Mouse (Mus musculus): ENCODE data around the gene Ralgps1. TPM values are rescaled to one million over a fixed set of nuclear protein-coding genes. Genes with fewer than 3 reads are reported as not detected.
"Not testable (repeated sequence)": the region's sequence is repeated elsewhere in the genome, so short reads cannot be mapped to it uniquely, and the experiment has no call there.

Gene Ralgps1
- polyA plus RNA-seq, 1 experiment = 91.6 TPM

GRCm38 (mm10) chr2:33127271-33127670 lies 244.0 kb downstream of the Ralgps1 start:
- TF ChIP-seq CTCF (IDR thresholded peaks at IDR 0.05; ENCODE audit: borderline replicate concordance, extremely low read depth, insufficient read depth, insufficient read length) = no peak
- TF ChIP-seq POLR2A (IDR thresholded peaks at IDR 0.05; ENCODE audit: borderline replicate concordance, extremely low read depth, insufficient read depth, insufficient read length, poor library complexity, severe bottlenecking) = no peak

GRCm38 (mm10) chr2:33122856-33123255 lies 248.4 kb downstream of the Ralgps1 start:
- no peak for DNase-seq (ENCODE audit: low read depth)
- TF ChIP-seq CTCF (IDR thresholded peaks at IDR 0.05; ENCODE audit: borderline replicate concordance, extremely low read depth, insufficient read depth, insufficient read length) (no peak), POLR2A (IDR thresholded peaks at IDR 0.05; ENCODE audit: borderline replicate concordance, extremely low read depth, insufficient read depth, insufficient read length, poor library complexity, severe bottlenecking) (no peak)

More at GRCm38 (mm10) chr2:33127271-33127670, 244.0 kb downstream of the Ralgps1 start:
- DNase-seq (ENCODE audit: low read depth) = no peak

GRCm38 (mm10) chr2:33100536-33100935 lies 270.8 kb downstream of the Ralgps1 start:
- DNase-seq (ENCODE audit: low read depth) = no peak
- TF ChIP-seq POLR2A (IDR thresholded peaks at IDR 0.05; ENCODE audit: borderline replicate concordance, extremely low read depth, insufficient read depth, insufficient read length, poor library complexity, severe bottlenecking) (no peak), CTCF (IDR thresholded peaks at IDR 0.05; ENCODE audit: borderline replicate concordance, extremely low read depth, insufficient read depth, insufficient read length) (no peak)

GRCm38 (mm10) chr2:33097326-33097725 lies 274.0 kb downstream of the Ralgps1 start:
- DNase-seq (ENCODE audit: low read depth) = not testable (repeated sequence)

- TF ChIP-seq POLR2A (IDR thresholded peaks at IDR 0.05; ENCODE audit: borderline replicate concordance, extremely low read depth, insufficient read depth, insufficient read length, poor library complexity, severe bottlenecking) (no peak), CTCF (IDR thresholded peaks at IDR 0.05; ENCODE audit: borderline replicate concordance, extremely low read depth, insufficient read depth, insufficient read length) (no peak)
- peak; percentile 69 for DNase-seq (ENCODE audit: low read depth)
Measured at GRCm38 (mm10) chr2:33095221-33095671, 276.0 kb downstream of the Ralgps1 start.

- TF ChIP-seq POLR2A (IDR thresholded peaks at IDR 0.05; ENCODE audit: borderline replicate concordance, extremely low read depth, insufficient read depth, insufficient read length, poor library complexity, severe bottlenecking) = no peak
- no peak for TF ChIP-seq CTCF (IDR thresholded peaks at IDR 0.05; ENCODE audit: borderline replicate concordance, extremely low read depth, insufficient read depth, insufficient read length)
- no peak for DNase-seq (ENCODE audit: low read depth)
Measured at GRCm38 (mm10) chr2:33090620-33091520, 280.4 kb downstream of the Ralgps1 start.

GRCm38 (mm10) chr2:33090033-33090400 lies 281.3 kb downstream of the Ralgps1 start:
- DNase-seq (ENCODE audit: low read depth) = not testable (repeated sequence)

GRCm38 (mm10) chr2:33089356-33090032 lies 281.8 kb downstream of the Ralgps1 start:
- no peak for TF ChIP-seq CTCF (IDR thresholded peaks at IDR 0.05; ENCODE audit: borderline replicate concordance, extremely low read depth, insufficient read depth, insufficient read length)
- DNase-seq (ENCODE audit: low read depth) = no peak

- peak; percentile 57 for DNase-seq (ENCODE audit: low read depth)
- no peak for TF ChIP-seq POLR2A (IDR thresholded peaks at IDR 0.05; ENCODE audit: borderline replicate concordance, extremely low read depth, insufficient read depth, insufficient read length, poor library complexity, severe bottlenecking)
- no peak for TF ChIP-seq CTCF (IDR thresholded peaks at IDR 0.05; ENCODE audit: borderline replicate concordance, extremely low read depth, insufficient read depth, insufficient read length)
Measured at GRCm38 (mm10) chr2:33086671-33087363, 284.5 kb downstream of the Ralgps1 start.

GRCm38 (mm10) chr2:33086016-33086596 lies 285.2 kb downstream of the Ralgps1 start:
- peak; percentile 49 for DNase-seq (ENCODE audit: low read depth)

GRCm38 (mm10) chr2:33084221-33084620 lies 287.1 kb downstream of the Ralgps1 start:
- TF ChIP-seq CTCF (IDR thresholded peaks at IDR 0.05; ENCODE audit: borderline replicate concordance, extremely low read depth, insufficient read depth, insufficient read length) (no peak), POLR2A (IDR thresholded peaks at IDR 0.05; ENCODE audit: borderline replicate concordance, extremely low read depth, insufficient read depth, insufficient read length, poor library complexity, severe bottlenecking) (no peak)
- no peak for DNase-seq (ENCODE audit: low read depth)

More at GRCm38 (mm10) chr2:33086016-33086596, 285.2 kb downstream of the Ralgps1 start:
- TF ChIP-seq CTCF (IDR thresholded peaks at IDR 0.05; ENCODE audit: borderline replicate concordance, extremely low read depth, insufficient read depth, insufficient read length) = no peak
- no peak for TF ChIP-seq POLR2A (IDR thresholded peaks at IDR 0.05; ENCODE audit: borderline replicate concordance, extremely low read depth, insufficient read depth, insufficient read length, poor library complexity, severe bottlenecking)

Other genes with a start within 250 kb of the Ralgps1 start
- 27.7 and 42.1 TPM in 2 replicates for gene Garnl3, start 239.8 kb downstream of the Ralgps1 start, polyA plus RNA-seq (2012; rRNA removed)
- gene Angptl2, start 155.4 kb downstream of the Ralgps1 start, polyA plus RNA-seq (2012; rRNA removed) = 12.4 and 17.2 TPM in 2 replicates
- 23.3 and 30.8 TPM in 2 replicates for gene Zbtb34, start 59.8 kb upstream of the Ralgps1 start, polyA plus RNA-seq (2012; rRNA removed)
- 21.5 and 22.6 TPM in 2 replicates for gene Zbtb43, start 97.1 kb upstream of the Ralgps1 start, polyA plus RNA-seq (2012; rRNA removed)